Comparison of ENCODE assay signal across 14 mouse cellular contexts in the genomic region with DNA sequence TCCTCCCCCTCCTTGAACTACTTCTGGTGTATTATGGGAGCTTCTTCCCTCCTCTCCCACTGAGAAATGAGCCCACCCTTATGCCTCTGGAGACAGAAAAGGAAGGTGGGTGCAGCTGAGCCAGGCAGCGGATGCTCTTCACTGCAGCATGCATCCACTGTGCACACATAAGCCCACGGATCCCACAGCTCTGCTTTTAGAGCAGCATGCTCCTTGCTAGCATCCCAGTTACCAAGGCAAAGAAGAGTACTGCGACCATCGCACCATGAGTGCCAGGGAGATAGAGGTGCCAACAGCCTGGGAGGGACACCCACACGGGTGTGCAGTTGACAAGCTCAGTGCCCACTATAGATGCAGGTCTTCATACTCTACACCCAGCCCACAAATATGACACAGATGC. TPM values are rescaled to one million over a fixed set of nuclear protein-coding genes. Genes with fewer than 3 reads are reported as not detected.
DNase-seq lines count a peak whose midpoint lies in the region.
"Had no signal": no experiment of that assay in that cellular context is flagged by ENCODE, and none has a peak within 500 bp of the region (broad histone marks: within the 10 kb centered on the region; RNA-seq: fewer than 3 reads in every experiment).

No protein-coding gene starts in this region.

- intact Hi-C loops in left cerebral cortex, postnatal 25 days (cut with DNase I), result loop anchor here (5.0 kb wide), 1 partner anchor 88 kb away; no protein-coding TSS in a partner anchor
- intact Hi-C loops in gastrocnemius, postnatal 14 days (cut with DNase I; ENCODE audit: low total_unique reads), result no loop called here

- DNase-seq in cerebellum, postnatal 25 days, result peak; percentile 34 to 53
- no peak for DNase-seq in cerebellum, adult 18-20 months
- peak; percentile 78 for DNase-seq in right cerebral cortex, adult 18-20 months
- DNase-seq in right cerebral cortex, postnatal 4 days, result no peak
- peak; percentile 51 to 92 for DNase-seq in left cerebral cortex, postnatal 25 days (ENCODE audit: low spot score in 2 of 2)
- DNase-seq in telencephalon, adult 2 months (ENCODE audit: low read depth, low spot score), result peak; percentile 85
- DNase-seq in gastrocnemius, postnatal 14 days, result no peak
- no peak for DNase-seq in B cell, adult 2 months
- DNase-seq: adrenal gland, postnatal 14 days; heart, postnatal 36 days; kidney, adult 11 months; kidney, postnatal 25 days; lung, adult 2 months; thymus, postnatal 14 days had no signal

RNA-seq across cellular contexts. Expression of a gene that starts 2.4 kb away (rescaled TPM):
- 10 to 100 TPM; 73.4 to 78.2 TPM for total RNA-seq in left cerebral cortex, postnatal 25 days (2021)
- under 1 TPM; 0.53 to 0.62 TPM for total RNA-seq in gastrocnemius, postnatal 14 days (2021)
- total RNA-seq: heart, postnatal 36 days had no signal

RNA-seq across cellular contexts. Expression of a gene that starts 13.5 kb away (rescaled TPM):
- 10 to 100 TPM; 12.7 to 13.7 TPM for total RNA-seq in left cerebral cortex, postnatal 25 days (2021)
- under 1 TPM; 0.62 to 0.66 TPM for total RNA-seq in gastrocnemius, postnatal 14 days (2021)

RNA-seq across cellular contexts. Expression of a gene that starts 34.3 kb away (rescaled TPM):
- total RNA-seq in left cerebral cortex, postnatal 25 days (2021), result 100 to 1,000 TPM; 218 to 220 TPM
- 1 to 10 TPM; 1.6 to 2.6 TPM for total RNA-seq in gastrocnemius, postnatal 14 days (2021)

Comparison
In these comparisons a context has a peak if more than half of its experiments do, and no peak if none do; other contexts are left out.
1. DNase-seq: peak in cerebellum, postnatal 25 days (2 of 2), right cerebral cortex, adult 18-20 months (single experiment), left cerebral cortex, postnatal 25 days (2 of 2) and telencephalon, adult 2 months (single experiment); none in cerebellum, adult 18-20 months (0 of 2), right cerebral cortex, postnatal 4 days (single experiment), gastrocnemius, postnatal 14 days (single experiment) and B cell, adult 2 months (0 of 2).
2. RNA of a gene that starts 2.4 kb away (total RNA-seq): 73.4 to 78.2 TPM in left cerebral cortex, postnatal 25 days; 0.53 to 0.62 TPM in gastrocnemius, postnatal 14 days; every median in the first group is over 10 times any median in the second.
3. RNA of a gene that starts 13.5 kb away (total RNA-seq): 12.7 to 13.7 TPM in left cerebral cortex, postnatal 25 days; 0.62 to 0.66 TPM in gastrocnemius, postnatal 14 days; every median in the first group is over 4 times any median in the second.
4. RNA of a gene that starts 34.3 kb away (total RNA-seq): 218 to 220 TPM in left cerebral cortex, postnatal 25 days; 1.6 to 2.6 TPM in gastrocnemius, postnatal 14 days; every median in the first group is over 10 times any median in the second.